Mouse (Mus musculus) left cerebral cortex, adult 9 months (tissue): ENCODE measurements around the gene Tmbim1.
A peak's percentile ranks its signal among the peaks of the same experiment; 100 is the strongest.
"Not testable (repeated sequence)": the region's sequence is repeated elsewhere in the genome, so short reads cannot be mapped to it uniquely, and the experiment has no call there.

Experiments
- DNase-seq, 2 experiments: peaks; one replicate each; pipeline ENCODE4 v3.0.0; 2022; ENCODE audit warnings: low spot score in 2 of 2

Tmbim1 gene

GRCm38 (mm10) chr1:74329899-74330431 lies 24.5 kb upstream of the Tmbim1 start:
- no peak for DNase-seq

GRCm38 (mm10) chr1:74326916-74327315 lies 21.5 kb upstream of the Tmbim1 start:
- DNase-seq, result not testable (repeated sequence)

DNA sequence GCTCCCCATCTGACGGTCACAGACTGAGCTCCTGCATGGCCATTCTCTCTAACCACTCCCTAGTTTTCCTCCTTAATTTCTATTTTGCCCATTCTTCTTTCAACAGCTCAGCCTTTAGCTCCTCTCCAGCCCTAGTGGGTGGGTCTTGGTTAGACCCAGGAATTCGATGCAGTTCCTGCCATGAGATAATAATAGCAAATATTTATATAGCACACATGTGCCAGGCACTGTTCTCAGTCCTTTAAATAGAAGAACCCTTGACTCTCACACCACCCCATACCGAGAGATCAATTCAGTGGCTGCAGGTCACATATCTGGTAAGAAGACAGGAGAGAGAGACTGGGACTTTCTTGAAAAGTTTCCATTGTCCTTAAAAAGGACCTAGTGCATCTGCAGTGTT lies 16.0 kb upstream of the Tmbim1 start:
- no peak for DNase-seq

DNA sequence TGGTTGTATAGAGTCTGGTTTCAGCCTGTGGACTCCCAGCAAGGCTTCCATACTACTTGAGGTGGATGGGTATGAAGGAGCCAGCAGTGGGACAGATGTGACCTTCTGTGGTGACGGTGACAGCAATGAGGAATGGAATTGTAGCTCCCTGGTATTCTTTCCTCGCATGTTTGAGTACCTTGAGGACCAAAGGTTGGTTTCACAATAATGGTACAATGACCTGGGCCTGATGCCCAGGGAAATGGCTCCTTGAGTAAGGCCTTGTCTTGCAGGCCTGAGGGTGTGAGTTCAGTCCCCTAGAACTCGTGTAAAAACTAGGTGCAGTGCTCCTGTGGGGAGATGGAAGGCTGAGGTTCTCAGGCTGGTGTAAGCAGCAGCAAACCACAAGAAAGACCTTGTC lies 13.3 kb upstream of the Tmbim1 start:
- no peak for DNase-seq

DNA sequence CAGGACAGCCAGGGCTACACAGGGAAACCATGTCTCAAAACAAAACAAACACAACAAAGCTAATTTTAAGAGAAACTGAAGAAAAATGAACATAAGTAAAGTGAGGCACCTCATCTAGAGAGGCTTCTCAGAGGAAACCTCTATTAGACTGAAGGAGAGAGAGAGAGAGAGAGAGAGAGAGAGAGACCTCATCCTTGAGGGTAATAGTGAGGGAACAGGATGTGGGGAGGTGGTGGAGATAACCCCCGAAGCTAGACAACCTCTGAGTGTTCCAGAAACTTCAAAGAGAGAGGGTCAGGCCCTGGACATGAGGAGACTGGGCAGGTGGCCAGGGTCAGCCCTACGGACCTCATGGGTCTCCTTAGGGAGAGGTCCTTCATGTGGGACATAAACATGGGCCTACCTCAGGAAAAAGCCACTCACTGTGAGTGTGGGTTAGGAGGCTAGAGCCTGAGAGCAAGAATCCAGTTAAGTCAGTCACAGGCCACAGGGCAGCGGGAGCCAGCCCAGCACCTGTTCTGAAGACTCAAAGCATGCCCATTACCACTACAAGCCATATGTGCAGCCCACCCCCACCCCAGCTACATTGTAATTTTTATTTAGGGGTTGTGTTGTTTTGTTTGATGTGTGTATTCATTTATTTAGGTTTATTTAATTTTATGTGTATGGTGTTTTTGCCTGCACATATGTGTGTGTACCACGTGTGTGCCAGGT lies 10.8 kb upstream of the Tmbim1 start:
- DNase-seq, result no peak

- DNase-seq, result no peak
Measured at GRCm38 (mm10) chr1:74314796-74315195, 9.4 kb upstream of the Tmbim1 start.

GRCm38 (mm10) chr1:74313049-74313692 lies 7.7 kb upstream of the Tmbim1 start:
- DNase-seq, result peak in 1 of 2 experiments; percentile 86

GRCm38 (mm10) chr1:74309767-74310166 lies 4.3 kb upstream of the Tmbim1 start:
- no peak for DNase-seq

GRCm38 (mm10) chr1:74308001-74308964 lies 2.9 kb upstream of the Tmbim1 start:
- no peak for DNase-seq

- DNase-seq, result no peak
Measured at GRCm38 (mm10) chr1:74307146-74307545, 1.7 kb upstream of the Tmbim1 start.

- DNase-seq, result no peak
Measured at GRCm38 (mm10) chr1:74304946-74305345, 476 bp downstream of the Tmbim1 start.

DNA sequence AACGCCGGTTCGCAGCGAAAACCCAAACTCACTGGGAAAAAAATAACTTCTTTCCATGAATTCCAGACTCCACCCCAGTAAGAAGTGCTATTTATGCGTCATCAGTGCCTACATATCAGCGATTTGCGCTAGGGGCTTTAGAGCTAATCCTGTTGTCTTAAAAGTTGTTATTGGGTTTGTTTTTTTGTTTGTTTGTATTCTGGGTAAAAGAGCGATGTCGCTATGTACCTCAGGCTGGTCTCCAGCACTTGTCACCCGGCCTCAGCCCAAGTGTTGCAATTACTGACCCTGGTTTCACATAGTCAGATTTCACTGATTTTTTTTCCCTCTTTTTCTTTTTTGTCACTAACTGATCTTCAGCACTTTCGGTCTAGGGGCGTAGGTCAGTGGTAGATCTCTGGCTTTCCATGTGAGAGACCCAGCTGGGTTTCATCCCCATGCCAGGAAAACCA lies 1.1 kb downstream of the Tmbim1 start:
- DNase-seq, result no peak

GRCm38 (mm10) chr1:74303509-74304338 lies 1.7 kb downstream of the Tmbim1 start:
- DNase-seq, result no peak

DNA sequence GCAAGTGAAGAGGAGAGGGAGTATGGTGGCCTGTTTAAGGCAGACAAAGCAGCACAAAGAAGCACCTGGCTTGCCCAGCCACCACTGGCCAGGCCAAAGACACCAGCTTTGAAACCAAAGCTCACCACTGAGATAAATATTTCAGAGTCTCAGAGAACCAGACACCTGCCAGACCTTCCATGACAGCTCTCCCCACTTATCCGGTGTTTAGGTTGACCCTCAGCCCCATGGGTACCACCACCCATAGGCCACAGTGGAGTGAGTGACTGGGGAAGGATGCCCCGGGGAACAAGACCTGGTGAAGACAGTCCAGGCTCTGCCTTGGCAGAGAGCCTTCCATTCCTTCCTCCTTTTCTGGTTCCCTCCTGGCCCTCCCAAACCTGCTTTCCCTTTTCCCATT lies 2.6 kb downstream of the Tmbim1 start:
- no peak for DNase-seq

DNA sequence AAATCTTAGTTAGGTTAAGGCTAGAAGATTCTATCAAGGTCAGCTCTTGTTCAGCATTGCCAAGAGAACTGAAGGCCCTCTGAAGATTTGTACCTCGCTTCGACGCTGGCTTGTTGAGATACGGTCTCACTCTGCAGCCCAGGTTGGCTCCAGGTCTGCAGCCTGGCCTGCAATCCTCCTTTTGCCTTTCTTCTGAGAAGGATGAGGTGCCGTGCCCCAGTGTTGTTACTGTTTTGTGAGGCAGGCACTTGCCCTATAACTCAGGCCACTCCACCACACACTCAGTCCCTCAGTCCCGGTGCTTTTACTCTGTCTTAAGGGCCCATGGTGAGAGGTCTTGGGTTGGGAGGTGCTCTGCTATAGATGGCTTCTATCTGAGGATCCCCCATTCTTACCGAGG lies 3.2 kb downstream of the Tmbim1 start:
- DNase-seq, result no peak

- DNase-seq, result no peak
Measured at GRCm38 (mm10) chr1:74300347-74301110, 4.9 kb downstream of the Tmbim1 start.

GRCm38 (mm10) chr1:74298996-74299395 lies 6.4 kb downstream of the Tmbim1 start:
- no peak for DNase-seq

- no peak for DNase-seq
Measured at GRCm38 (mm10) chr1:74298157-74298750, 7.2 kb downstream of the Tmbim1 start.

DNA sequence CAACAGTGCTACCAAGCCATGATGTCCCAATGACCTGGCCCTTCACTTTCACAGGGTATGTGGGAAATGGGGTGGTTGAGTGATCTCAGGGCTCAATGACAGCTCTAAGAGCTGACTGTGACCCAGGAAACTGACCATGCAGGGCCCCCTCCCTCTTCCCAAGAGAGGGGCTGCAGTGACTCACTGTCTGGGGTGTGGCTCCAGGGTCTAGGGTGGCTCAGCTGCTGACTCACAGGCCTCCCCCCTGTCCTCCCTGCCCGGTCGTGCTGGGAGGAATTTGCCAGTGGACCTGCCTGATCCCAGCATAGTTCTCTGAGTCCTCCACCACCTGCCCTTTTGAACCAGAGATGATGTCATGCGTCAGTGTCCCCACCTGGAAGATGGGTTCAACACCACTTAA lies 8.2 kb downstream of the Tmbim1 start:
- DNase-seq, result no peak

DNA sequence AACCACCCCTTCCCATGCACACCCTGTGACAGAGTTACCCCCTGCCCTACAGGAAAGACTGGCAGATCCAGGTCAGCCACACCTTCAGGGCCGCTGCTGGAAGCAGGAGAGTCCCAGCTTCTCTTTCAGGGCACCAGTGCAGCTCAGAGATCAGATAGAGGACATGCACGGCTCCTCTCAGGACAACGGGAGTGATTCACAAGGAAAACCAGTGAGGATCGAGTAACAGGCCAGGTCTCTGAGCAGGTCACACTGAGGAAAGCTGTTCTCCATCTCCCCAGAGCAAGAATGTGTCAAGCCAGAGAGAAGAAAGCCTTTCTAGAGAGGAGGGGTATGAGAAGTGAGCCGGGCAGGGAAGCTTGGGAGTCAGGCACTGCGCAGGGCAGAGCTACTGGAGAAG lies 8.9 kb downstream of the Tmbim1 start:
- DNase-seq, result no peak
